Mouse (Mus musculus) stomach, embryonic 16.5 days (tissue): ENCODE measurements around the gene Kbtbd6. TPM values are rescaled to one million over a fixed set of nuclear protein-coding genes. Genes with fewer than 3 reads are reported as not detected.

ENCODE experiments used
- ATAC-seq: fragments of 200-750 bp; cut with Nextera tagmentation; 2 replicates; pipeline ENCODE4 v1.8.0; 2017; ENCODE audit warnings: moderate number of reproducible peaks, moderate TSS enrichment; ENCODE audit not compliant: insufficient read depth, low FRiP score
- H3K27ac ChIP-seq: fragments of 300-500 bp; sonication (generic); 2 replicates; pipeline ENCODE4 v1.5.1; 2014; ENCODE audit warnings: low read length
- H3K27me3 ChIP-seq: fragments of 300-500 bp; sonication (generic); 2 replicates; pipeline ENCODE4 v1.6.1; 2014; ENCODE audit warnings: low read length, control low read depth, mixed read lengths; ENCODE audit not compliant: control insufficient read depth, insufficient read depth
- H3K36me3 ChIP-seq: fragments of 300-500 bp; sonication (generic); 2 replicates; pipeline ENCODE4 v1.6.1; 2014; ENCODE audit warnings: low read length; ENCODE audit not compliant: control insufficient read depth, insufficient read depth
- H3K4me1 ChIP-seq: fragments of 300-500 bp; sonication (generic); 2 replicates; pipeline ENCODE4 v1.6.1; 2014; ENCODE audit warnings: low read length, control low read depth, mixed read lengths; ENCODE audit not compliant: control insufficient read depth, insufficient read depth
- H3K4me2 ChIP-seq: fragments of 300-500 bp; sonication (generic); 2 replicates; pipeline ENCODE4 v1.6.1; 2014; ENCODE audit warnings: low read depth, low read length, mixed read lengths
- H3K4me3 ChIP-seq: fragments of 300-500 bp; sonication (generic); replicated peaks from 2 replicates; pipeline ENCODE4 v1.5.1; 2014; ENCODE audit warnings: mild to moderate bottlenecking, low read length
- H3K9ac ChIP-seq: fragments of 300-500 bp; sonication (generic); 2 replicates; pipeline ENCODE4 v1.6.1; 2014; ENCODE audit warnings: low read length
- H3K9me3 ChIP-seq: fragments of 300-500 bp; sonication (generic); replicated peaks from 2 replicates; pipeline ENCODE4 v1.6.1; 2016; ENCODE audit warnings: low read length, control low read depth; ENCODE audit not compliant: control insufficient read depth
- WGBS: fragments of 180-500 bp; shearing (Covaris S2); extraction: QIAGEN DNeasy Blood & Tissue Kit; methylation state at CpG from one replicate; pipeline ENCODE4 v1.1.7; 2014; 5-methylcytosine and 5-hydroxymethylcytosine counted together
- polyA plus RNA-seq: library from polyadenylated mRNA; unstranded; fragments of >200 nt; fragmentation: Nextera tagmentation; extraction: Ambion mirVana; gene quantifications from 2 replicates; pipeline ENCODE4 v1.2.1, GENCODE M21; 2015

Gene Kbtbd6
- polyA plus RNA-seq, 1 experiment from 2014 or later, result 1.8 TPM

DNA sequence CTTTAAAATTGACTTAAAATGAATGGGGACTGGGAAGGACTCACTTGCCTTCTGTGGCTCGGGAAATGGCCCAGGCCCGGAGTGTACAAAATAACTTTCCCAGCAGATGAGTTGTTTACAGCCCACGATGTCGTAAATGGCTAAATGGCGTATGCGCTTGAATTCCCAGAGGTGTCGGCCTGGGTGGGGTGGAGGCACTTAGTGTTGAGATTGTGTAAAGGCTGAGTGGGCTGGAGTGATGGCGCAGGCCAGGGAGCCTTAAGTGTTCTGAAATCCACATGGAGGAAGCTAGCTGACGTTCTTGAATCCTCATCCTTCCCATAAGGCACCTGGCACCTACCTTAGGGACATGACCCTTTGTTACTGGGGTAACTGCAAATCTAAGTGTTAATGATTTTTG lies 36.9 kb downstream of the Kbtbd6 start:
- WGBS, result 69% methylated on average over 9 of the region's 9 CpGs
- Histone ChIP-seq H3K4me3 (no peak overlapping the region), H3K4me2 (no peak overlapping the region), H3K36me3 (no peaks in the 10 kb centered on the region), H3K9me3 (no peaks in the 10 kb centered on the region), H3K27me3 (no peaks in the 10 kb centered on the region), H3K27ac (peak overlapping the region; percentile 17; the same call in 1 of the 2 replicates), H3K4me1 (peaks cover 38% of the 10 kb centered on the region), H3K9ac (no peak overlapping the region)
- ATAC-seq, result no peak

DNA sequence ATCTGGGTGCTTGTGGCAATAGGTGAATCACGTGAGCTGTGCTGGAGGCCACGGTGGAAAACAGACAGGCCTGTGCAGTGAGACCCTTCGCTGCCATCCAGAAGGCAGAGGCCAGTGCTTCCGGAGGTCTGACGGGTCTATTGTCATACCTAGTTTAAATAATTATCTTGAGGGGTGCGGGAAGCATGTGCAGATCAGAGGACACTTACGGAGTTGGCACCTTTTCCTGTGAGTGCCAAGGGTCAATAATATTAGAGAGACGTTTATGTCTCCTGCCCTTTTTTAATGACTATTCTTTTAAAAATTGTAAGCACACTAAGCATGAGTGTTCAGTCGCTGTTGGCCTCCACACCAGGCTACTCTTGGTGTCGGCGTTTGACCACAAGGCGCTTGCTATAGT lies 37.5 kb downstream of the Kbtbd6 start:
- no peak overlapping the region for H3K27ac ChIP-seq
- no peaks in the 10 kb centered on the region for H3K27me3 ChIP-seq
- WGBS, result 66% methylated on average over 12 of the region's 12 CpGs
- no peaks in the 10 kb centered on the region for H3K36me3 ChIP-seq
- no peaks in the 10 kb centered on the region for H3K9me3 ChIP-seq
- peaks cover 34% of the 10 kb centered on the region for H3K4me1 ChIP-seq
- no peak for ATAC-seq
- H3K9ac ChIP-seq, result no peak overlapping the region
- H3K4me2 ChIP-seq, result no peak overlapping the region
- no peak overlapping the region for H3K4me3 ChIP-seq

DNA sequence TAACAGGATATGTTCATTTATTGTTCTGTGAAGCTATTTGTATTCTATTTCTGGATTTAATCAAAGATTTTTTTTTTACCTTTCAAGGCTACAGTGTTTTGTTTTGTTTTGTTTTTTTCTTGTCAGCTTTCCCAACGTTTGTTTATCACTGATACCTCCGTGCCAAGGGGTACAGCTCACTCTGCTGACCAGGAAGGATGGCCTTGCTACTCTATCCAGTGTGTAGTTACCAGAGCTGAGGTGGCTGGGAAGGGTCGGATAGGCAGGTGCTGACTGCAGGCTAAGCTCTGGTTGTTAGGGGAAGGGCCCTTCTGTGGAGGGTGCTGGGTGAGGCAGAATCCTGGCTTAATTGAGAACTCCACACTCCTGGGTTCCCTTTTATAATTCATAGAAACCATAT lies 38.6 kb downstream of the Kbtbd6 start:
- ATAC-seq, result no peak
- 64% methylated on average over 3 of the region's 3 CpGs for WGBS
- Histone ChIP-seq H3K4me3 (no peak overlapping the region), H3K27ac (no peak overlapping the region), H3K4me1 (peaks cover 29% of the 10 kb centered on the region), H3K27me3 (no peaks in the 10 kb centered on the region), H3K36me3 (no peaks in the 10 kb centered on the region), H3K9me3 (no peaks in the 10 kb centered on the region), H3K4me2 (no peak overlapping the region), H3K9ac (no peak overlapping the region)

- no peaks in the 10 kb centered on the region for H3K36me3 ChIP-seq
- no peak overlapping the region for H3K4me2 ChIP-seq
- H3K9me3 ChIP-seq, result no peaks in the 10 kb centered on the region
- no peak overlapping the region for H3K9ac ChIP-seq
- no peaks in the 10 kb centered on the region for H3K27me3 ChIP-seq
- no peak overlapping the region for H3K4me3 ChIP-seq
- no peak overlapping the region for H3K27ac ChIP-seq
- ATAC-seq, result no peak
- H3K4me1 ChIP-seq, result 0 out of 2 replicates have a peak, but pooled peaks cover under 1% of the 10 kb centered on the region
- WGBS, result 81% methylated on average over 6 of the region's 6 CpGs
These were observed 42.7 kb downstream of the Kbtbd6 start for GRCm38 (mm10) chr14:79494349-79494748.

GRCm38 (mm10) chr14:79499326-79499725 lies 47.7 kb downstream of the Kbtbd6 start:
- ATAC-seq, result no peak
- Histone ChIP-seq H3K27ac (no peak overlapping the region), H3K4me2 (no peak overlapping the region), H3K4me3 (no peak overlapping the region), H3K36me3 (no peaks in the 10 kb centered on the region), H3K4me1 (peaks cover 12% of the 10 kb centered on the region; the same call in 1 of the 2 replicates), H3K9ac (no peak overlapping the region), H3K27me3 (no peaks in the 10 kb centered on the region), H3K9me3 (no peaks in the 10 kb centered on the region)
- 65% methylated on average over 9 of the region's 9 CpGs for WGBS

DNA sequence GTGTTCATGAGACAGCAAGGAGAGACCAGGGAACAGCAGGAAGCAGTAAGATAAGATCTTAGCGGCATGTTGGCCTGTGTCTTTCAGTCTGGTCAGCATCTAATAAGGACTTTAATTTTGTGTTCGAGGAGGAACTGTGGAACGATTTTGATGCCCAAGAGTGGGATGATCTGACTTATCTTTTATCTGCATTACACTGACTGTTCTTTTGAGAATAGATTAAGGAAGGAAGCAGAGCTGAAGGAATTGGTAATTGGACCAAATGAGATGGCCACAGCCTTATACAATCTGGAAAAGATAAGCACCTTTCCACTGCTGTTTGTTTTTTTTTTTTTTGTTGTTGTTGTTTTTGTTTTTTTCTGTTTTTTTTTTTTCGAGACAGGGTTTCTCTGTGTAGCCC lies 49.1 kb downstream of the Kbtbd6 start:
- H3K27ac ChIP-seq, result no peak overlapping the region
- ATAC-seq, result no peak
- H3K27me3 ChIP-seq, result no peaks in the 10 kb centered on the region
- 76% methylated on average over 4 of the region's 4 CpGs for WGBS
- H3K9ac ChIP-seq, result no peak overlapping the region
- H3K9me3 ChIP-seq, result no peaks in the 10 kb centered on the region
- peaks cover 12% of the 10 kb centered on the region; the same call in 1 of the 2 replicates for H3K4me1 ChIP-seq
- no peaks in the 10 kb centered on the region for H3K36me3 ChIP-seq
- H3K4me3 ChIP-seq, result no peak overlapping the region
- no peak overlapping the region for H3K4me2 ChIP-seq

DNA sequence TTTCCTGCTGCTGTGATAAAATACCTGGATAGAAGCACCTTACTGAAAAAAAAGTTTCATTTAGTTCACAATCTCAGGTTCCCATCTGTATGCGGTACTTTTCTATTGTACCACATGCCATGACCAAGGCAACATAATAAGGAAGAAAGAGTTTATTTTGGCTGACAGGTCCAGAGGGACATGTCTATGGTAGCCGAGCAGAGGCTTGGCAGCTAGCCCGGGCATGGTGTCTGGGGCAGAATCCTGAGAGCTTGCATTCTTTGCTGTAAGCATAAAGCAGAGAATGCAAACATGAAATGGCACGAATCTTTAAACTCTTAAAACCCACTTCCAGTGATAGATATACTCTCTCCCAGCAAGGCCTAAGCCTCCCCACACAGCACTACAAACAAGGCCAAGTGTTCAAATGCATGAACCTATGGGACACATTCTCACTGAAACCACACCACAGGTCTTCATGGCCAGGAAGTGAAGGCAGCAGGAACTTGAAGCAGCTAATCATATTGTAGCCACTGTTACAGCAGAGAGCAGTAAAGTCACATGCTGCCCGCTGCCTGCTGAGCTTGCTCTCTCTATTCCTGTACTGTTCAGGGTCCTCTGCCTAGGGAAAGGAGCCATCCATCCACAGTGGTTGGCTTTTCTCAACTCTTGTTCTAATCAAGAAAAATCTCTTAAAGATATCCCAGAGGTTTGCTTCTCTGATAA lies 51.9 kb downstream of the Kbtbd6 start:
- peak; percentile 61; the same call in 1 of the 2 replicates for ATAC-seq
- H3K4me1 ChIP-seq, result peaks cover 19% of the 10 kb centered on the region
- H3K4me2 ChIP-seq, result no peak overlapping the region
- H3K27ac ChIP-seq, result peak overlapping the region; percentile 84
- no peak overlapping the region for H3K9ac ChIP-seq
- H3K36me3 ChIP-seq, result no peaks in the 10 kb centered on the region
- 49% methylated on average over 5 of the region's 5 CpGs for WGBS
- H3K4me3 ChIP-seq, result no peak overlapping the region
- H3K9me3 ChIP-seq, result no peaks in the 10 kb centered on the region
- H3K27me3 ChIP-seq, result no peaks in the 10 kb centered on the region

Other genes starting within 250 kb of the Kbtbd6 start
- gene Zfp957, start 204.5 kb upstream of the Kbtbd6 start, polyA plus RNA-seq, result not detected in 2 replicates
- gene Rgcc, start 150.2 kb upstream of the Kbtbd6 start, polyA plus RNA-seq, result 56.3 and 57.8 TPM in 2 replicates
- gene Naa16, start 61.1 kb upstream of the Kbtbd6 start, polyA plus RNA-seq, result 29.6 and 39.0 TPM in 2 replicates
- gene Mtrf1, start 54.1 kb upstream of the Kbtbd6 start, polyA plus RNA-seq, result 9.8 and 10.4 TPM in 2 replicates
- 8.9 and 10.1 TPM in 2 replicates for gene Kbtbd7, start 25.3 kb upstream of the Kbtbd6 start, polyA plus RNA-seq
- gene Elf1, start 29.4 kb downstream of the Kbtbd6 start, polyA plus RNA-seq, result 18.0 and 19.2 TPM in 2 replicates
- 32.4 and 36.4 TPM in 2 replicates for gene Wbp4, start 29.7 kb downstream of the Kbtbd6 start, polyA plus RNA-seq
- gene Sugt1, start 135.9 kb downstream of the Kbtbd6 start, polyA plus RNA-seq, result 95.9 and 102 TPM in 2 replicates
- gene Cnmd, start 210.3 kb downstream of the Kbtbd6 start, polyA plus RNA-seq, result 2.0 and 3.1 TPM in 2 replicates